Mouse (Mus musculus) gastrocnemius, postnatal 25 days (tissue): ENCODE measurements around the gene Zfp655. TPM values are rescaled to one million over a fixed set of nuclear protein-coding genes. Genes with fewer than 3 reads are reported as not detected.
"Not testable (repeated sequence)": the region's sequence is repeated elsewhere in the genome, so short reads cannot be mapped to it uniquely, and the experiment has no call there.

Experiments used
- DNase-seq: peaks from one replicate; pipeline ENCODE4 v3.0.0; 2022
- long read RNA-seq, 2 experiments: library from polyadenylated mRNA; stranded (forward); transcript quantifications; one replicate each; pipeline ENCODE4 v2.0.0; 2021
- total RNA-seq, 2 experiments: library from RNA; stranded (reverse); gene quantifications; 1 replicate in 1 of 2; 2 replicates in 1 of 2; pipeline ENCODE4 v1.2.3; 2021

The Zfp655 gene
- total RNA-seq: 10 to 100 TPM; 10.9 to 12.6 TPM
- long read RNA-seq, experiment 1, full-length matches to known transcripts: 16 of 21 reads
- long read RNA-seq, experiment 1, partial matches to known transcripts: 1 of 21 reads
- long read RNA-seq, experiment 1, other reads (novel, unspliced or antisense): 4 of 21 reads
- long read RNA-seq, experiment 2, full-length matches to known transcripts: 19 of 26 reads
- long read RNA-seq, experiment 2, partial matches to known transcripts: 2 of 26 reads
- long read RNA-seq, experiment 2, other reads (novel, unspliced or antisense): 5 of 26 reads

DNA sequence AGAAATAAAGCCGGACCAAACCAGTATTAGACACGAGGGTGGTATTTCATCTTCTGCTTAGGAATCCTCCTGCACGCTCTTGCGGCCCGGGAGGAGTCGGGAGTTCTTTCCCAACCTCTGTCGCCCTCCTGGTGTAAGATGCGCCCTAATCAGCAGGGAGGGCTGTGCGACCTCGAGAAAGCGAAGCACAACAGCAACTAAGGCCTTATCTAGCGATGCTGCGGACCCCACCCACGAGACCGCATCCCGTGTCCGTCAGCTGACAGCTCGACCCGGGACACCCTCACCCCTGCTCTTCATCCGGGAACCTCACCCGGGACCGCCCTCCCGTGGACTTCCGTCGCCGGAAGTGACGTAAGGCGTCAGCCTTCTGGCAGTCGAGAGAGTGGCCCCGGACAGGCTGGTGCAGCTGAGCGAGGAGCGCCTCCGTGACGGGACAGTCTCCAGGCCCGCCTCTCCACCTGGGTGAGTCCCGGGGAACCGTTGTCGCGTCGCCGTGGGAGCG, at the start of gene Zfp655:
TSS of gene Zfp655 (plus strand) at position 349 of the 505 bp plus-strand sequence.
- peak; percentile 97 for DNase-seq

GRCm38 (mm10) chr5:145185244-145185643, 46.3 kb upstream of the Zfp655 start:
- no peak for DNase-seq

DNA sequence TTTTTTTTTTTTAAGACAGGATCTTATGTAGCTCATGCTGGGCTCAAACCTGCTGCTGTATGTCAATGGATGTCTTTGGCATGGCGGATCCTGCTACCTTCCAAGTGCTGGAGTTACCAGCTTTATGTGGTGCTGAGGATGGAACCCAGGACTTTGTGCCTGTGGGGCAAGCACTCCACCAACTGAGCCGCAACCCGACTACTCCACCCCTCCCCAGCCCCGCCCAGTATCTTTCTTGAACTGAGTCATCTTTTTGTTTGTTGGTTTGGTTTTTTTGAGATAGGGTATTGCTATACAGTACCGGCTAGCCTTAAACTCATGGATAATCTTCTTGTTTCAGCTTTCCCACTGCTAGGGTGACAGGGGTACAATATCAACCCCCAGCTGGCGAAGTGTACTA, 42.1 kb upstream of the Zfp655 start:
- no peak for DNase-seq

GRCm38 (mm10) chr5:145190373-145190772, 41.1 kb upstream of the Zfp655 start:
- no peak for DNase-seq

GRCm38 (mm10) chr5:145190875-145191798, 40.4 kb upstream of the Zfp655 start:
- peak; percentile 89 for DNase-seq

DNA sequence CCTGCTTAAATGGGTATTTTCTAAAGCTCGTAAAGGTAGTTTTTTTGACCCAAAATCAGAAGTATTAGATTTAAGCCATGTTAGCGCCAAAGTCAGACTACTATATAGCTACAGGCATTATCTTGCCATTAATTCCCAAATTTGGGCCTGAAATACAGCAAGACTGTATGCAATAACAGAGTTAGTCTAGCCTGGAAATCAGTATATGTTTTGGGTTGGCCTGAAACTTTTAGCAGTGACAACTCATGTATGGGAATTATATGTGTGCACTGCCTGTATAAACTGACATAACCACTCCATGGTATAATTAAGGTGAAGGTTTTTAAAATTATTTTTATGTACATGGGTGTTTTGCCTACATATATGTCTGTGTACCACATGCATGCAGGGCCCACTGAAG, 39.6 kb upstream of the Zfp655 start, which contains the start of gene Atp5j2:
TSS of gene Atp5j2 (minus strand) at position 101 of the 400 bp plus-strand sequence.
- DNase-seq: no peak

DNA sequence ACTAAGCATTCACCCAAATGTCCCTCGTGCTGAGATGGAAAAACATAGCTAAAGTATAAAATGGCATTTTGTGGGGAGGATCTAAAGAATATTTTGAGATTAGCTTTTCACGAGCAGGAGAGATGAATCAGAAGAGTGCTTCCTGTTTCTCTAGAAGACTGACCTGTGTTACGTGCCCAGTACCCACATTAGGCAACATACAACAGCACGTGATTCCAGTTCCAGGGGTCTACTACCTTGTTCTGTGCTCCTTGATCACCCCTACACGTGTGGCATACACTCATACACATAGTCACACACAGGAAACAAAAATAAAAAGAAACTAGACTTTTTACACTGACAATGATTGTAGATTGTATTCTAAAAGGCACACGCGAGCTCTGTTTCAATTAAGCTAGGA, 31.1 kb upstream of the Zfp655 start:
- no peak for DNase-seq

DNA sequence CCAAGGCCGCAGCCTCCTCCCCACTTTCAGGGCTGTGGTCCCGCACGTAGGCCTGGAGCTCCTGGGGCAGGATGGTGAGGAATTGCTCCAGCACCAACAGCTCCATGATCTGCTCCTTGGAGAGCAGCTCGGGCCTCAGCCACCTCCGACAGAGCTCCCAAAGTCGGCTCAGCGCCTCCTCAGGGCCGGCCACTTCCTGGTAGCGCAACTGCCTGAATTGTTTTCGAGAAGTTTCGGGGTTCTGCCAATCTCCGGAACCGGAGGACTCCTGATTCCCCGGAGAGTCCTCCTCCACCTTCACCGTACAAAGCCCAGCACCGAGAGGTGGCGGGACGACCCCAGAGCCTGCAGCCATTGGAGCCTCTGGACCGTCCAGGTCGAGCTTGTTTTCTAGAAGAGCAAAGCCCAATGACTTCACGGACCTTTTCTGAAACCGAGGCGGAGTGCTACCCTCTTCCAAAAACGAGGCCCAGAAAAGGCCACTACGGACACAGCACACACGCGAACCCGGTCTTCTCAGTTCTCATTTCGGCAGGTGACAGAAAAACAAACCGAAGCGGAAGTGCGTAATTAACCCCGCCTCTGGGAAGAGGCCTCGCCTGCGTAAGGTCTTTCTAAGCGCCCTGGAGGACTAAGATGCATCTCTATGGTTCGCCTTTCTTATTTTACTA, 30.1 kb upstream of the Zfp655 start, which contains the start of gene Zkscan14:
TSS of gene Zkscan14 (minus strand) at position 548 of the 671 bp plus-strand sequence.
- DNase-seq: peak; percentile 68

GRCm38 (mm10) chr5:145202446-145202845, 29.1 kb upstream of the Zfp655 start:
- no peak for DNase-seq

GRCm38 (mm10) chr5:145203936-145204691, 27.4 kb upstream of the Zfp655 start, which contains the start of gene Zkscan5:
Zkscan5 (plus strand) TSS chr5:145204562.
- DNase-seq: peak; percentile 98

GRCm38 (mm10) chr5:145205041-145205440, 26.5 kb upstream of the Zfp655 start:
- DNase-seq: no peak

DNA sequence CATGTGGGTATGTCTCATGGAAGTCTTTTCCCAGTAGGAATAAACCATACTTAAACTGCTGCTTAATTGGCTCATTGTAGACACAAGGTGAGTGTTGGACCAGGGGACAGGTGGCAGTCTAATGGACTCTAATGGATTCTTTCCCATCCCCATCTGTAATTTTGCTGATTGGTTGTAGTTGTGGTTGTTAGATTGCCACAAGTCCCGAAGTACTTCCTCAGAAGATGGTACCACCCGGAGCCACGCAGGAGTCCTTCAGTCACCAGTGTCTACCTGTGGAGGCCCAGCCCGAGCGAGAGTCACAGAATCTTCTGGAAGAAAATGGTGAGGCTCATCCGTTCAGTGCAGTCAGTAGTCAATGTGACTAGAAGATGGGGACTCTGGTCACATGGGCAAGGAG, 24.1 kb upstream of the Zfp655 start:
- DNase-seq: no peak

DNA sequence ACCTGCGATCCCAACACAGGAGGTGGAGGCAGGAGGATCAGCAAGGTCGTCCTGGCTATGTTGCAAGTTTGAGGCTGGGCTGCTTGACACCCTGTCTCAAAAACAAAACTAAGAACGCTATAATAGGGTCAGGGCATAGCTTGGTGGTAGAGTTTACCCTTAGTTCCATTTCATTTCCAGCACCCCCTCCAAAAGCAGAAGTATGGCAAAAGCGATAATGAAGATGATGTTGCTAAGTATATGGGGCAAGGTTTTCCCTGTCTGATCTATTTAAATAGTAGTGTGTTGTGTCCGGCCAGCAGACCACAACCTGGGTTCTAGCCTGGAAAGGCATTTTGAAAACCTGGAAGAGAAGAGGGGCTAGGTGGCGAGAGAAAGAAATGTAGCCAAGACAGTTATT, 23.6 kb upstream of the Zfp655 start:
- no peak for DNase-seq

GRCm38 (mm10) chr5:145208391-145208790, 23.1 kb upstream of the Zfp655 start:
- DNase-seq: not testable (repeated sequence)

DNA sequence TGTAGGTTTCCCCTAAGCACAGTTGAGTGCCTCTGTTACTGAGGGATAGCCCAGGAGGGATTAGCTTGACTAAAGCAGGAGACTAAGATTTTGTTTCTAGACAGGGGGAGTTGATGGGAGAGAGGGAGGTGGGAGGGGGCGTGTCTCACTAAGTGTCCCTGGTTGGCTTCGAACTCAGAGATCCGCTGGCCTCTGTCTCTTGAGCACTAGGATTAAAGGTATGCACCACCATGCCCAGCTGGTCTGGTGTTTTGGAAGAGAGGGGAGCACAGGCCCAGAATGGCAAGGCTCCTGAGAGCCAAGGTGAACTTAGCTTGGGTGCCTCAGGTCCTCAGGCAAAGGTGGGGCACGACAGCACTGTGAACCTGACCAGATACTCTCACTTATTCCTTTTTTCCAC, 20.2 kb upstream of the Zfp655 start:
- no peak for DNase-seq

DNA sequence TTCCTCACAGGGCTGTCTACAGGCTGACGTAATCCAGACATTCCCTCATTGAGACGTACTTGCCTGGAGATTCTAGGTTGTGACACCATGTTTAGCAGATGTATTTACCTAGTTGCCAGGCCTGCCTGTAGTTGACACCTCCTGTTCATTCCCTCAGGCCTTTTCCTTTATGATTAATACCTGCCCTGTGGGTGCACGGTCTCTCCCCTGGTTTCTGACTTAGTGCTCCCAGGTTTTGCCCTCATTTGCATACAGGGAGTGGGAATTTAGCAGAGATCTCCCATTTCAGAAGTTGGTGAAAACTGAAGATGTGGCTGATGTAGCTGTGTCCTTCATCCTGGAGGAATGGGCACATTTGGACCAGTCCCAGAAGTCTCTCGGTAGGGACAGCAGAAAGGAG, 19.3 kb upstream of the Zfp655 start:
- DNase-seq: no peak

GRCm38 (mm10) chr5:145213505-145213904, 18.0 kb upstream of the Zfp655 start:
- no peak for DNase-seq

GRCm38 (mm10) chr5:145214679-145215078, 16.8 kb upstream of the Zfp655 start:
- no peak for DNase-seq

DNA sequence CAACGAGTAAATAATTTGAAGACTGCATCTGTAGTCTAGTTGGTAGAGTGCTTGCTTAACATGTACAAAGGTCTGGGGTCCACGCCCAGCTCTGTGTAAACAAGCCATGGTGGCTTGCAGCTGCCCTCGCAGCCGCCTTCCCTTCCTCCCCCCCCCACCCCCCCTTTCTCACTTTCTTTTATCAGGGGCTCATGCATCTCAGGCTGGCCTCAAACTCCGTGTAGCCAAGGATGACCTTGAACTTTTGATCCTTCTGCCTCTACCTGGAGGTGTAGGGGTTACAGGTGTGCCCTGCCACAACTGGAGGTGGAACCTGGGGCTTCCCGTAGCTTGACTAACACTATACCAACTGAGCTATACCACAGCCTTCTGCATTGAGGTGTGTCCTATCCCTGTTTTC, 13.8 kb upstream of the Zfp655 start:
- DNase-seq: no peak

DNA sequence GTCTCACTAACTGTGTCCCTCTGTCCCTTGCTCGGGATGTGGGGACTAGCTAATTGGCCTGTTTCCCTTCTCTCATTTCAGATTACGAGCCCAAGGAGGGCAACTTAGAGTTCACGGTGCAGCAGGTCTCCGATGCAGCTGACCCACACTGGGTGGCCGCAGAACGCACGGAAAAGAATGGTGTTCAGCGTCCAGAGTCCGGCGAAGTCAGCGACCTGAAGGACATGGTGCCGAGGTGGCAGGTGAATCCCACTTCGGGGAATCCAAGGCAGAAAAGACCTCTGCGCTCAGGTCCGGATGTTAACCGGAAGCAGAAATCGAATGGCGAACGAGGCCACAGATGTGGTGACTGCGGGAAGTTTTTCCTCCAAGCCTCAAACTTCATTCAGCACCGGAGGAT, 13.3 kb upstream of the Zfp655 start:
- DNase-seq: no peak

DNA sequence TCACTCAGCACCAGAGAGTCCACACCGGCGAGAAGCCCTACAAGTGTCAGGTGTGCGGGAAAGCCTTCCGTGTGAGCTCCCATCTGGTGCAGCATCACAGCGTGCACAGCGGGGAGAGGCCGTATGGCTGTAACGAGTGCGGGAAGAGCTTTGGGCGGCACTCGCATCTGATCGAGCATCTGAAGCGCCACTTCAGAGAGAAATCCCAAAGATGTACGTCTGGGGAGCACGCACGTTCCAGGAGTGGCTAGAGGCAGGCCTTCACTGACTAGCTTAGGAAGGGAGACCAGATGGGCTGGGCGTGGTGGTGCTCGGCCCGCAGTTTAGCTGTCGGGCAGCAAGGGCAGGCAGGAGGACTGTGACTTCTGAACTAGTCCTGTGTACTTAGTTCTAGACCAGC, 12.8 kb upstream of the Zfp655 start:
- no peak for DNase-seq

GRCm38 (mm10) chr5:145219981-145220380, 11.5 kb upstream of the Zfp655 start:
- no peak for DNase-seq
